In genomic region chr13:40525501-40525900, GRCm38 (mm10) we compare ENCODE assay signal across 25 mouse cellular contexts.
"Had no signal": no experiment of that assay in that cellular context is flagged by ENCODE, and none has a peak within 500 bp of the region (broad histone marks: within the 10 kb centered on the region; RNA-seq: fewer than 3 reads in every experiment).

No protein-coding gene starts in this region.

- H3K36me3 ChIP-seq: heart, embryonic 10.5 days; heart, embryonic 12.5 days; hindbrain, embryonic 13.5 days; hindbrain, embryonic 15.5 days; kidney, embryonic 15.5 days; limb, embryonic 13.5 days; limb, embryonic 15.5 days; liver, embryonic 13.5 days; liver, embryonic 15.5 days had no signal

- H3K4me2 ChIP-seq: heart, embryonic 12.5 days; hindbrain, embryonic 13.5 days; hindbrain, embryonic 15.5 days; kidney, embryonic 15.5 days; limb, embryonic 13.5 days; limb, embryonic 15.5 days; liver, embryonic 11.5 days; liver, embryonic 13.5 days; liver, embryonic 15.5 days had no signal

- H3K9me3 ChIP-seq: heart, embryonic 10.5 days; heart, embryonic 12.5 days; hindbrain, embryonic 13.5 days; hindbrain, embryonic 15.5 days; kidney, embryonic 15.5 days; limb, embryonic 13.5 days; limb, embryonic 15.5 days; liver, embryonic 13.5 days; liver, embryonic 15.5 days had no signal

- ATAC-seq: hindbrain, postnatal 0 days; intestine, embryonic 16.5 days had no signal

- H3K4me3 ChIP-seq: gastrocnemius, adult 2 months; heart, embryonic 10.5 days; heart, embryonic 12.5 days; hindbrain, embryonic 13.5 days; hindbrain, embryonic 15.5 days; kidney, embryonic 15.5 days; limb, embryonic 13.5 days; limb, embryonic 15.5 days; liver, embryonic 13.5 days; liver, embryonic 15.5 days had no signal

- H3K27ac ChIP-seq: gastrocnemius, adult 2 months; heart, embryonic 10.5 days; hindbrain, embryonic 13.5 days; hindbrain, embryonic 15.5 days; hindbrain, postnatal 0 days; kidney, embryonic 15.5 days; kidney, postnatal 0 days; limb, embryonic 13.5 days; limb, embryonic 15.5 days; liver, embryonic 13.5 days; liver, embryonic 15.5 days had no signal

- H3K27me3 ChIP-seq: heart, embryonic 12.5 days; hindbrain, embryonic 13.5 days; hindbrain, embryonic 15.5 days; kidney, embryonic 15.5 days; limb, embryonic 15.5 days; liver, embryonic 13.5 days; liver, embryonic 15.5 days had no signal

- DNase-seq: gastrocnemius, adult 2 months; gastrocnemius, postnatal 10 days; gastrocnemius, postnatal 25 days; heart, adult 18-20 months; heart, postnatal 10 days; kidney, adult 11 months; kidney, adult 2 months; kidney, postnatal 14 days; kidney, postnatal 36 days; layer of hippocampus, adult 9-11 months; layer of hippocampus, postnatal 36 days; left cerebral cortex, postnatal 4 days; liver, embryonic 13.5 days had no signal

- H3K9ac ChIP-seq: heart, embryonic 12.5 days; hindbrain, embryonic 13.5 days; hindbrain, embryonic 15.5 days; kidney, embryonic 15.5 days; limb, embryonic 13.5 days; limb, embryonic 15.5 days; liver, embryonic 13.5 days; liver, embryonic 15.5 days had no signal

- H3K4me1 ChIP-seq: heart, embryonic 10.5 days; heart, embryonic 12.5 days; hindbrain, embryonic 13.5 days; hindbrain, embryonic 15.5 days; kidney, embryonic 15.5 days; limb, embryonic 13.5 days; limb, embryonic 15.5 days; liver, embryonic 13.5 days; liver, embryonic 15.5 days had no signal
